Mouse (Mus musculus): ENCODE data around the gene Slc1a3. TPM values are rescaled to one million over a fixed set of nuclear protein-coding genes. Genes with fewer than 3 reads are reported as not detected.

Gene Slc1a3
- polyA plus RNA-seq, 2 experiments = 0.27 to 0.39 TPM

DNA sequence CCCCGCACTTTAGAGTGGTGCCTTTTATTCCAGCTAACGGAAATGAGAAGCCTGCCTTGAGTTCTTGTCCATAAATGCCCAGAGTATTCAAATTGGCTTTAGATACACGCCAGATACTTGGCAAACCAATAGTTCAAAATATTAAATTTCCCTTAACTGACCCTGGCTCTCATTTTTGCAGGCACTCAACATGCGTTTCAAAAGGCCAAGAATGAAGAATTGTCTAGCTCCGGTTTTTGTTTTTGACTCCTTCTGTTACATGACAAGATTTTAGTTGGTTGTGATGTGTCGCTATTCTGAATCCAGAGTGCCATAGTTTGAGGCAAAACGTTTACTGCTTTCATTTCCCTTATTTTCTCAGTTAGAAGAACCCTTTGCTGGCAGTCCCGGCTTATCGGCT, 28.1 kb downstream of the Slc1a3 start:
- 65% methylated on average over 9 of the region's 9 CpGs for WGBS (ENCODE audit: insufficient replicate concordance)
- DNase-seq (ENCODE audit: low read depth in 3 of 3, low spot score in 3 of 3) = no peak
- H3K27me3 ChIP-seq (ENCODE audit: control insufficient read depth, insufficient read depth, low read length) = no peaks in the 10 kb centered on the region
- no peak for ATAC-seq (ENCODE audit: insufficient read depth)
- no peaks in the 10 kb centered on the region for H3K4me1 ChIP-seq (replicated peaks; ENCODE audit: control insufficient read depth in 2 of 2, insufficient read depth in 2 of 2, low read length in 1 of 2)
- TF ChIP-seq EP300 (IDR thresholded peaks at IDR 0.05; ENCODE audit: low read depth) = no peak
- H3K4me3 ChIP-seq (ENCODE audit: insufficient read depth in 1 of 2, low read depth in 2 of 2, low read length in 2 of 2) = no peak overlapping the region
- no peak overlapping the region for H3K4me2 ChIP-seq (ENCODE audit: low read depth)
- H3K36me3 ChIP-seq (replicated peaks; ENCODE audit: control insufficient read depth, insufficient read depth, low read depth) = no peaks in the 10 kb centered on the region
- H3K27ac ChIP-seq = no peak overlapping the region
- H3K9me3 ChIP-seq (ENCODE audit: control insufficient read depth, low read length) = no peaks in the 10 kb centered on the region
- H3K9ac ChIP-seq (replicated peaks) = no peak overlapping the region

DNA sequence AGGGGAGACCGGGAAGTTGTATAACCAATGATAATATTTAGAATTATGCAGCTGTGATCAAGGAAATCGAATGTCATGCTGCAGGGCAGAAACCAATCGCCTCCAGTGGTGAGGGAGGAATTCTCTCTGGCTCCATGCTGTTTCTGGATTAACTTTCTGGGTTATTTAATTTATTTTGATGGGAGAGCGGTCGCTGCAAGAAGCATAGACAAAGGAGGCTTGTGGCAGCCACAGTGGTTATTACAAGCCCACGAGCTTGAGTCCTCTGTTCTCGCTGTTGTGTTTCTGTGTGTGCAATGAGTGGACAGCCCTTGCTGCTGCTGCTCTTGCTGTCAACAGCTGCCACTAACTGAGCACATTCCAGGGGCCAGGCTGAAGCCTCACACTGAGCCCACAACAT, 28.6 kb downstream of the Slc1a3 start:
- Histone ChIP-seq H3K27me3 (ENCODE audit: control insufficient read depth, insufficient read depth, low read length) (no peaks in the 10 kb centered on the region), H3K4me1 (replicated peaks; ENCODE audit: control insufficient read depth in 2 of 2, insufficient read depth in 2 of 2, low read length in 1 of 2) (no peaks in the 10 kb centered on the region), H3K4me3 (ENCODE audit: insufficient read depth in 1 of 2, low read depth in 2 of 2, low read length in 2 of 2) (no peak overlapping the region), H3K27ac (no peak overlapping the region), H3K9ac (replicated peaks) (no peak overlapping the region), H3K9me3 (ENCODE audit: control insufficient read depth, low read length) (no peaks in the 10 kb centered on the region), H3K4me2 (ENCODE audit: low read depth) (no peak overlapping the region), H3K36me3 (replicated peaks; ENCODE audit: control insufficient read depth, insufficient read depth, low read depth) (no peaks in the 10 kb centered on the region)
- 78% methylated on average over 7 of the region's 7 CpGs for WGBS (ENCODE audit: insufficient replicate concordance)
- no peak for TF ChIP-seq EP300 (IDR thresholded peaks at IDR 0.05; ENCODE audit: low read depth)
- no peak for DNase-seq (ENCODE audit: low read depth in 3 of 3, low spot score in 3 of 3)
- no peak for ATAC-seq (ENCODE audit: insufficient read depth)

DNA sequence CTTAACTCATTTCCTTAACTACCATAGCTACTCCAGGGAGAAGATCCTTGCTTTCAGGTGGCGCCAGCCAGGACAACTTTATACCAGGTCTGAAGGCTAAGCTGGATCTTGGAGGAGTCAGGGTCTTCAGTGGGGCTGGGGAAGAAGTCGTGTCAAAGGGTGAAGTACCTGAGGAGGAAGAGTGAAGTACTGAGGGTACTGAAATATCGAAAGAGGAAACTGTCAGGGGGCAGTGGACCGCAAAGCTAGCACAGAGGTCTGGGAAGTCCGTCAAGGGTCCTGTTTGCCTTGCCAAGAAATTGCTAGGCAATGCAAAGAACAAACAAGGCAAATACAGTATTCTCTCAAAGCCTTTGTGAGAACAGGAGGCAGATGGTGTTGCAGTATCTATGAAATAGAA, 29.6 kb downstream of the Slc1a3 start:
- Histone ChIP-seq H3K27ac (no peak overlapping the region), H3K9ac (replicated peaks) (no peak overlapping the region), H3K4me2 (ENCODE audit: low read depth) (no peak overlapping the region), H3K9me3 (ENCODE audit: control insufficient read depth, low read length) (no peaks in the 10 kb centered on the region), H3K4me1 (replicated peaks; ENCODE audit: control insufficient read depth in 2 of 2, insufficient read depth in 2 of 2, low read length in 1 of 2) (no peaks in the 10 kb centered on the region), H3K27me3 (ENCODE audit: control insufficient read depth, insufficient read depth, low read length) (no peaks in the 10 kb centered on the region), H3K36me3 (replicated peaks; ENCODE audit: control insufficient read depth, insufficient read depth, low read depth) (no peaks in the 10 kb centered on the region), H3K4me3 (ENCODE audit: insufficient read depth in 1 of 2, low read depth in 2 of 2, low read length in 2 of 2) (no peak overlapping the region)
- 53% methylated on average over 5 of the region's 5 CpGs for WGBS (ENCODE audit: insufficient replicate concordance)
- TF ChIP-seq CTCF (IDR thresholded peaks at IDR 0.05; ENCODE audit: low read depth) (no peak), EP300 (IDR thresholded peaks at IDR 0.05; ENCODE audit: low read depth) (no peak)
- ATAC-seq (ENCODE audit: insufficient read depth) = no peak
- DNase-seq (ENCODE audit: low read depth in 3 of 3, low spot score in 3 of 3) = no peak

DNA sequence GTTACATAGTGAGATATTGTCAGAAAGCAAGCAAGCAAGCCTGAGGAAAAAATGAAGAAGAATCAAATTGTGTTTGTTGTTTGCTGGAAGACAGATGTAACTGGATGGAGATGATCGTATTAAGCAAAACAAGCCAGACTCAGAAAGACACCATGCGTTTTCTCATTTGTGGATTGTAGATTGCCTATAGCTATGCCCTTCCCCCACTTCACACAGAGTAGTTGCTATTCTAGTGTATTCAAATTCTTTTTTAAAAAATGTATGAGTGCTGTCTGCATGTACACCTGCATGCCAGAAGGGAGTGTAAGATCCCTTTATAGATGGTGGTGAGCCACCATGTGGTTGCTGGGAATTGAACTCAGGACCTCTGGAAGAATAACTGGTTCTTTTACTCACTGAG, 33.6 kb downstream of the Slc1a3 start:
- H3K27me3 ChIP-seq (ENCODE audit: control insufficient read depth, insufficient read depth, low read length) = no peaks in the 10 kb centered on the region
- H3K4me1 ChIP-seq (replicated peaks; ENCODE audit: control insufficient read depth in 2 of 2, insufficient read depth in 2 of 2, low read length in 1 of 2) = no peaks in the 10 kb centered on the region
- WGBS (ENCODE audit: insufficient replicate concordance) = 71% methylated on average over 2 of the region's 2 CpGs
- no peak overlapping the region for H3K27ac ChIP-seq
- no peaks in the 10 kb centered on the region for H3K9me3 ChIP-seq (ENCODE audit: control insufficient read depth, low read length)
- DNase-seq (ENCODE audit: low read depth in 3 of 3, low spot score in 3 of 3) (no peak), ATAC-seq (ENCODE audit: insufficient read depth) (no peak)
- no peaks in the 10 kb centered on the region for H3K36me3 ChIP-seq (replicated peaks; ENCODE audit: control insufficient read depth, insufficient read depth, low read depth)
- no peak overlapping the region for H3K4me2 ChIP-seq (ENCODE audit: low read depth)
- TF ChIP-seq EP300 (IDR thresholded peaks at IDR 0.05; ENCODE audit: low read depth) = no peak
- TF ChIP-seq CTCF (IDR thresholded peaks at IDR 0.05; ENCODE audit: low read depth) = no peak
- no peak overlapping the region for H3K9ac ChIP-seq (replicated peaks)
- H3K4me3 ChIP-seq (ENCODE audit: insufficient read depth in 1 of 2, low read depth in 2 of 2, low read length in 2 of 2) = no peak overlapping the region

DNA sequence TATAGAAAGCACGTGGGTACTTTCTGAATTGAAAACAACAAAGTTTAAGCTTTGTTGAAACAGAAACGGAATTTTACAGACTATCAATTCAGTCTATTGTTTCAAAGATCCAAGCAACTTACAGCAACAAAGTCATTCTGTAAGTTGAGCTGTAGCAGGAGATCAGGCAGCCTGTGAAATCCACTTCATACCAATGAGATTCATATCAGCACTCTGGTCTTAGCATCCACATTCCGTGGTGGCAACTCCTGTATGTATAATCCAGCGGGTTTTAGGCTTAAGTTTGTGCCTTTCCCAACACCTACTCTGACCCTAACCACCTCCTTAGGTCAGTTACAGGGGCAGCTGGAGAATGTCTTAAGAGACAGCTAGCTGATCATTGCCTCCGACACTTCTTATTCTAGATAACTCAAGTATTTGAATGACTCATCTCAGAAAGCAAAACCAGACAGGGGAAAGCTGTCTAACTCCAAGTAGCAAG, 34.3 kb downstream of the Slc1a3 start:
- H3K4me2 ChIP-seq (ENCODE audit: low read depth) = no peak overlapping the region
- no peaks in the 10 kb centered on the region for H3K4me1 ChIP-seq (replicated peaks; ENCODE audit: control insufficient read depth in 2 of 2, insufficient read depth in 2 of 2, low read length in 1 of 2)
- 51% methylated on average over 5 of the region's 5 CpGs for WGBS (ENCODE audit: insufficient replicate concordance)
- DNase-seq (ENCODE audit: low read depth in 3 of 3, low spot score in 3 of 3) = no peak
- H3K9ac ChIP-seq (replicated peaks) = no peak overlapping the region
- H3K27ac ChIP-seq = no peak overlapping the region
- TF ChIP-seq EP300 (IDR thresholded peaks at IDR 0.05; ENCODE audit: low read depth) (no peak), CTCF (IDR thresholded peaks at IDR 0.05; ENCODE audit: low read depth) (no peak)
- no peaks in the 10 kb centered on the region for H3K27me3 ChIP-seq (ENCODE audit: control insufficient read depth, insufficient read depth, low read length)
- no peak for ATAC-seq (ENCODE audit: insufficient read depth)
- H3K9me3 ChIP-seq (ENCODE audit: control insufficient read depth, low read length) = no peaks in the 10 kb centered on the region
- no peaks in the 10 kb centered on the region for H3K36me3 ChIP-seq (replicated peaks; ENCODE audit: control insufficient read depth, insufficient read depth, low read depth)
- H3K4me3 ChIP-seq (ENCODE audit: insufficient read depth in 1 of 2, low read depth in 2 of 2, low read length in 2 of 2) = no peak overlapping the region

Measured in liver, embryonic 14.5 days (tissue).